Mouse (Mus musculus): ENCODE results near the gene Ptprb.

GRCm38 (mm10) chr10:116416726-116417125 is 141.4 kb downstream of the Ptprb start:
- TF ChIP-seq CHD2 (IDR thresholded peaks at IDR 0.05; ENCODE audit: low read depth, low read length) (no peak), ZNF384 (IDR thresholded peaks at IDR 0.05; ENCODE audit: low read depth, low read length) (no peak), ZC3H11A (IDR thresholded peaks at IDR 0.05; ENCODE audit: borderline replicate concordance, low read depth, low read length) (no peak)
